Mouse (Mus musculus): Measurements from ENCODE around the gene Gm49405. TPM values are rescaled to one million over a fixed set of nuclear protein-coding genes. Genes with fewer than 3 reads are reported as not detected.
"Not testable (repeated sequence)": the region's sequence is repeated elsewhere in the genome, so short reads cannot be mapped to it uniquely, and the experiment has no call there.

Gene Gm49405
- total RNA-seq, 2 experiments from 2014 or later, result 0.45 to 1.2 TPM

- no peak for ATAC-seq (ENCODE audit: poor library complexity, severe bottlenecking)
These were observed 10.7 kb downstream of the Gm49405 start for GRCm38 (mm10) chr19:4011086-4011485.

- peak; percentile 99 for ATAC-seq (ENCODE audit: poor library complexity, severe bottlenecking)
These were observed 12.1 kb downstream of the Gm49405 start, which contains the start of gene Ndufv1 for GRCm38 (mm10) chr19:4012432-4013022. Gene Ndufv1, minus strand, starts transcription at chr19:4012806.

- peak; percentile 9; the same call in 1 of the 2 replicates for ATAC-seq (ENCODE audit: poor library complexity, severe bottlenecking)
These were observed 12.6 kb downstream of the Gm49405 start for GRCm38 (mm10) chr19:4013066-4013465.

GRCm38 (mm10) chr19:4014802-4015201 is 14.4 kb downstream of the Gm49405 start:
- ATAC-seq (ENCODE audit: poor library complexity, severe bottlenecking), result no peak

GRCm38 (mm10) chr19:4015635-4016034 is 15.2 kb downstream of the Gm49405 start:
- no peak for ATAC-seq (ENCODE audit: poor library complexity, severe bottlenecking)

GRCm38 (mm10) chr19:4017921-4018587 is 17.6 kb downstream of the Gm49405 start:
- ATAC-seq (ENCODE audit: poor library complexity, severe bottlenecking), result no peak

GRCm38 (mm10) chr19:4018743-4019583 is 18.5 kb downstream of the Gm49405 start:
- ATAC-seq (ENCODE audit: poor library complexity, severe bottlenecking), result peak; percentile 96

- no peak for ATAC-seq (ENCODE audit: poor library complexity, severe bottlenecking)
These were observed 22.8 kb downstream of the Gm49405 start for GRCm38 (mm10) chr19:4023185-4023584.

- ATAC-seq (ENCODE audit: poor library complexity, severe bottlenecking), result no peak
These were observed 27.1 kb downstream of the Gm49405 start for GRCm38 (mm10) chr19:4027576-4027975.

GRCm38 (mm10) chr19:4032668-4033067 is 32.2 kb downstream of the Gm49405 start:
- ATAC-seq (ENCODE audit: poor library complexity, severe bottlenecking), result no peak

GRCm38 (mm10) chr19:4033298-4033697 is 32.9 kb downstream of the Gm49405 start:
- no peak for ATAC-seq (ENCODE audit: poor library complexity, severe bottlenecking)

GRCm38 (mm10) chr19:4033742-4034141 is 33.3 kb downstream of the Gm49405 start:
- no peak for ATAC-seq (ENCODE audit: poor library complexity, severe bottlenecking)

GRCm38 (mm10) chr19:4036327-4037045 is 36.1 kb downstream of the Gm49405 start:
- no peak for ATAC-seq (ENCODE audit: poor library complexity, severe bottlenecking)

- ATAC-seq (ENCODE audit: poor library complexity, severe bottlenecking), result not testable (repeated sequence)
These were observed 36.8 kb downstream of the Gm49405 start for GRCm38 (mm10) chr19:4037154-4037787.

GRCm38 (mm10) chr19:4037788-4038232 is 37.4 kb downstream of the Gm49405 start, which contains the start of gene Gstp1:
Gene Gstp1, minus strand, starts transcription at chr19:4037985.
- peak; percentile 100 for ATAC-seq (ENCODE audit: poor library complexity, severe bottlenecking)

GRCm38 (mm10) chr19:4040941-4041340 is 40.5 kb downstream of the Gm49405 start:
- not testable (repeated sequence) for ATAC-seq (ENCODE audit: poor library complexity, severe bottlenecking)

- ATAC-seq (ENCODE audit: poor library complexity, severe bottlenecking), result not testable (repeated sequence)
These were observed 41.1 kb downstream of the Gm49405 start for GRCm38 (mm10) chr19:4041500-4041899.

GRCm38 (mm10) chr19:4042124-4042523 is 41.7 kb downstream of the Gm49405 start:
- no peak for ATAC-seq (ENCODE audit: poor library complexity, severe bottlenecking)

GRCm38 (mm10) chr19:4044109-4044508 is 43.7 kb downstream of the Gm49405 start:
- ATAC-seq (ENCODE audit: poor library complexity, severe bottlenecking), result not testable (repeated sequence)
